ENCODE assay signal across 10 mouse cellular contexts in the genomic region with DNA sequence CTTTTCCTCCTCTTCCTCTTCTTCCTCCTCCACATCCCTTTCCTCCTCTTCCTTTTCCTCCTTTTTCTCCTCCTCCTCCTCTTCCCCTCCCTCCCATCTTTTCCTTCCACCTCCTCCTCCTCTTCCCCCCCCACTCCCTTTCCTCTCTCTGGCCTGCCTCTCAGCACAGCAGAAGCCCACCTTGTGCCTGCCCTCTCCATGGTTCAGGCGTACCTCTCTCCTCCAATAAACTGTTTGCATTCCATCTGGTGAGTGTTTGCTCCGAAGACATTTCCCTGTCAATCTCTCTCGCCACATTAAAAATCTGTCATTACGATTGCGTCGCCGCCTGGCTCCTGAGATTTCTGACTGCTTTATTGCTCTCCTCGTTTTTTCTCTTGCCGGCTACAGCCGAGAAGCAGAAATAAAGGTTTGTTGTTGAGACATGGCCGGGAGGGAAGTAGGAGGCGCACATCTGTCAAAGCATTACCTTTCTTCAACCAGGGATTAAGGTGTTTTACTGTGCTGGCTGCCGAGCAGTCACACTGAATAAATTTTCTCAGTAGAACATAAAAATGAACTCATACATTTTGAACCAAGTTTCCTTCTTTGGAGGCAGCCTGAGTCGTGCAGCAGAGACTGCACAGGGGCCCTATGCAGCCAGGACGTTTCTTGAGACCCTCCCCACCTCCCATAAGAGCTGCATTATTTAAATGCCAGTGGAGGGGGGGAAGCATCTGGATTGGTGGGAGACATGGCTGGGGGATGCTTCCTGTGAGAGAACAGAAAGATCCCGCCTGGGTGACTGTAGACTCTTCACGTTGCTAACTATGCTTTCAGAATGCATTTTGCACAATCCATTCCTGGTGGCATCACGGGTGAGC.
DNase-seq lines count a peak whose midpoint lies in the region; ATAC-seq lines count a peak whose summit lies in the region.
"Had no signal": no experiment of that assay in that cellular context is flagged by ENCODE, and none has a peak within 500 bp of the region (broad histone marks: within the 10 kb centered on the region; RNA-seq: fewer than 3 reads in every experiment).

No protein-coding gene starts in this region.

- H3K9ac ChIP-seq in hindbrain, embryonic 12.5 days = no peak overlapping the region
- no peak overlapping the region; the same call in 1 of the 2 replicates for H3K9ac ChIP-seq in limb, embryonic 12.5 days (replicated peaks)
- H3K9ac ChIP-seq in liver, embryonic 12.5 days = no peak overlapping the region

- H3K4me3 ChIP-seq in hindbrain, embryonic 12.5 days = no peak overlapping the region
- peak overlapping the region; percentile 10 for H3K4me3 ChIP-seq in limb, embryonic 12.5 days (replicated peaks)
- no peak overlapping the region for H3K4me3 ChIP-seq in liver, embryonic 12.5 days

- peak overlapping the region; percentile 6; the same call in 1 of the 2 replicates for H3K4me2 ChIP-seq in hindbrain, embryonic 12.5 days (replicated peaks)
- H3K4me2 ChIP-seq in limb, embryonic 12.5 days = peak overlapping the region; percentile 44
- no peak overlapping the region for H3K4me2 ChIP-seq in liver, embryonic 12.5 days

- peak; percentile 20 to 39 for DNase-seq in right cerebral cortex, adult 2 months (ENCODE audit: low spot score in 2 of 2)
- DNase-seq in right cerebral cortex, postnatal 14 days = no peak
- DNase-seq in urinary bladder, adult 2 months (ENCODE audit: low spot score) = no peak
- DNase-seq: cerebellum, postnatal 25 days; heart, postnatal 10 days; thymus, adult 2 months had no signal

- no peaks in the 10 kb centered on the region for H3K36me3 ChIP-seq in hindbrain, embryonic 12.5 days
- H3K36me3 ChIP-seq in limb, embryonic 12.5 days = no peaks in the 10 kb centered on the region
- H3K36me3 ChIP-seq in liver, embryonic 12.5 days = no peaks in the 10 kb centered on the region

- WGBS in hindbrain, embryonic 12.5 days = 56% methylated on average over 18 of the region's 18 CpGs
- WGBS in limb, embryonic 12.5 days = 11% methylated on average over 18 of the region's 18 CpGs
- 51% methylated on average over 18 of the region's 18 CpGs for WGBS in liver, embryonic 12.5 days (ENCODE audit: insufficient replicate concordance)

- H3K4me1 ChIP-seq in hindbrain, embryonic 12.5 days = peaks cover 5% of the 10 kb centered on the region; the same call in 1 of the 2 replicates
- H3K4me1 ChIP-seq in limb, embryonic 12.5 days (replicated peaks) = peaks cover 14% of the 10 kb centered on the region
- no peaks in the 10 kb centered on the region for H3K4me1 ChIP-seq in liver, embryonic 12.5 days

- H3K27ac ChIP-seq in hindbrain, embryonic 12.5 days = peak overlapping the region; percentile 18; the same call in 1 of the 2 replicates
- H3K27ac ChIP-seq in limb, embryonic 12.5 days = peak overlapping the region; percentile 68
- H3K27ac ChIP-seq in liver, embryonic 12.5 days = no peak overlapping the region

- no peak for ATAC-seq in hindbrain, embryonic 12.5 days (ENCODE audit: low FRiP score)
- ATAC-seq in limb, embryonic 12.5 days (ENCODE audit: insufficient number of reproducible peaks, insufficient read depth, low FRiP score, low TSS enrichment, low read depth) = peak; percentile 59
- no peak for ATAC-seq in monocyte, adult 5-6 weeks (replicated peaks; ENCODE audit: insufficient number of reproducible peaks, low FRiP score, low TSS enrichment, poor library complexity, severe bottlenecking)
- ATAC-seq in liver, embryonic 12.5 days = no peak

- no peaks in the 10 kb centered on the region; the same call in 1 of the 2 replicates for H3K9me3 ChIP-seq in hindbrain, embryonic 12.5 days (replicated peaks)
- H3K9me3 ChIP-seq in limb, embryonic 12.5 days = no peaks in the 10 kb centered on the region; the same call in 1 of the 2 replicates
- H3K9me3 ChIP-seq in liver, embryonic 12.5 days (replicated peaks) = no peaks in the 10 kb centered on the region; the same call in 1 of the 2 replicates

- no peaks in the 10 kb centered on the region for H3K27me3 ChIP-seq in hindbrain, embryonic 12.5 days
- no peaks in the 10 kb centered on the region for H3K27me3 ChIP-seq in limb, embryonic 12.5 days
- H3K27me3 ChIP-seq in liver, embryonic 12.5 days (replicated peaks) = no peaks in the 10 kb centered on the region

Comparison
In these comparisons a context has a peak if more than half of its experiments do, and no peak if none do; other contexts are left out.
1. DNase-seq: peak in right cerebral cortex, adult 2 months (2 of 2); none in right cerebral cortex, postnatal 14 days (single experiment) and urinary bladder, adult 2 months (single experiment).